Mouse (Mus musculus): ENCODE measurements around the gene Sp100.
"Not testable (repeated sequence)": the region's sequence is repeated elsewhere in the genome, so short reads cannot be mapped to it uniquely, and the experiment has no call there.

Gene Sp100

DNA sequence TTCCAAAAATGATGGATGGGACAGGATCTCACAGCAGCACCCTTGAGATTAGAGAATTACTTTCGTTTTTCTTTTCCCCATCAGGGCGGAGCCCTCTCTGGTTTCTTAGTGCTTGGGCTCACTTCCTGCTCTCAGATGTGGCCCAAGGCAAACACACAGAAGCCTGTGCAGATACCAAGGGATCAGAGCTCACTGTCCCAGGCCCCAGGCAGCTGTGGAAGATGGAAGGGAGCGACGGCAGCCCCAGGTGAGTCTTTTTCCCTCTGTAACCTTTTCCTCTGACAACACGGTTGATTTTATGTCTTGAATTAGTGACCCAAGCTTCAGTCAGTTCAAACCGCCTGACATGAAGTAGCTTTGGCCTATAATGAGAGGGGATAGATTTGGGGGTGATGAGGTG is at the start of gene Sp100:
Gene Sp100 (plus strand): TSS at position 108 of the 400 bp plus-strand sequence.
- peak; percentile 13 for DNase-seq (ENCODE audit: extremely low read depth, low read depth)

DNA sequence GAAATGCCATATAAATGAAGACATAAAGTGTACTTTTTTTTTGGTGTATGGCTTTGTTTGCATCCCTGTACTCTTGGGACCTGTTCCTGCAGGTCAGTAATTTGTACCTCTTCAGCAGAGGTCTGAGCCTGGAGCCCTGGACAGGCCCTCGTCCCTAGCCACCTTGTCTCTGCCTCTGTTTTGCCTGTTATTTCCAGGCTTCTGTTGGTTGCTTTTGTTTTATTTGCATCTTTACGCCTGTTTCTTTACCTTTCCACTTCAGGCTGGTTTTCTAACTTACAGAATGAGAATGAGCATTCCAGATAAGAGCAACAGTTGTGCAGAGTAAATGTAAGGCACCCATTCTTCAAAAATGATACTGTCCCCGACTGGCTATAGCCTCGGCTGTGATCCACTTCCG is 49.7 kb upstream of the Sp100 start, which contains the start of gene Sp140:
Gene Sp140 (plus strand): TSS at position 301 of the 400 bp plus-strand sequence.
- not testable (repeated sequence) for DNase-seq (ENCODE audit: extremely low read depth, low read depth)

- DNase-seq (ENCODE audit: extremely low read depth, low read depth) = peak; percentile 26
Measured at GRCm38 (mm10) chr1:85600794-85601193, 49.0 kb upstream of the Sp100 start.

DNA sequence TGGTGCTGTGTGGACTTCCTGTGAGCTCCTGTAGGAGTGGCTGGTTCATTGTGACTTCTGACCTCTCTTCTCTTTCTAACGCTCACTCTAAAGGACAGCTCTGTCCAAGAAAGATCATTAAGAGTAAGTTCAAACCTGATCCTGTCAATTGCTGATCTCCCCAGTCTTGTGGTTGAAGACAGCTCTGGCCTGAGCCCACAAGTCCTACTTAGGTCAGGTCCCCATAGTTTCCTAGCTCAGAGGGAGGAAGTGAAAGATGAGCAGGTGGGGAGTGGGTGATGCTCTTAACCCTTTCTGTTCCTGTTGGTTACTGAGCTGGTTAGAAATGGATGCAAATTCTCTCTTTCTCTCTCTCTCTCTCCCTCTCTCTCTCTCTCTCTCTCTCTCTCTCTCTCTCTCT is 45.4 kb upstream of the Sp100 start:
- not testable (repeated sequence) for DNase-seq (ENCODE audit: extremely low read depth, low read depth)

GRCm38 (mm10) chr1:85608361-85608760 is 41.4 kb upstream of the Sp100 start:
- not testable (repeated sequence) for DNase-seq (ENCODE audit: extremely low read depth, low read depth)

DNA sequence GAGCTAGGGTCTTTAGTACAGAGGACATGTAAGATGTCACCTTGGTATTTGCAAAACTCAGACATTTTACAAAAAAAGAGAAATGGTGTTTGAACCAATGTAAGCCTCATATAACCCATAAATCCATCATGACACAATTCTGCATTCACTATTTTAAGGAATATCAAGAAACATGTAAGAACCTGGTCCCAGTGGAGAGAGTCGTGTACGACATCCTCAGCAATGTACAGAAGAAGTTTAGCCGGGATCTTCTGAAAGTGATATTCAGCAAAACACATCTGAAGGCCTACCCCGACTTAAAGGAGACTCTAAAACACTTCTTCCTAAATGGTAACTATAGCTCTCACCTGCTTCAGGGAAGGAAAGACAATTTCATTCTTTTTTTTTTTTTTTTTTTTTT is 39.2 kb upstream of the Sp100 start:
- DNase-seq (ENCODE audit: extremely low read depth, low read depth) = not testable (repeated sequence)

GRCm38 (mm10) chr1:85615096-85615495 is 34.7 kb upstream of the Sp100 start:
- not testable (repeated sequence) for DNase-seq (ENCODE audit: extremely low read depth, low read depth)

DNA sequence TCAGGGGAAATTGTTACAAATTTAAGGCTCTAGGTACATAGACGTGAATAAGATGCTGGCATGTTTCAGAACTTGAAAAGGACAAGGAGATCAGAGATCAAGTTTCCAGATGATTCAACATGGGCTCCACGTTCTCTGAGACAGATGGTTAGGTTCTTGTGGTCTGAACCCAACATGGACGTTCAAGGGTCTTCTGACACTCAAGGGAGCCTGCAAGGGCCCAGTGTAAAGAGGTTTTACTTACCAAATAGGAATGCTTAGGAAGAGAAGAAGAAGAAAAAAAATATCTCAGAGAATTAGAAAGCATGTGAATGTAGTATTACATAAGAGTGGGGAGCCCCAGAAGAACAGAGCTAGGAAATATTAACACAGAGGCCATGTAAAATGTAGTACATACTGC is 34.0 kb upstream of the Sp100 start:
- DNase-seq (ENCODE audit: extremely low read depth, low read depth) = not testable (repeated sequence)

GRCm38 (mm10) chr1:85617161-85617560 is 32.6 kb upstream of the Sp100 start:
- DNase-seq (ENCODE audit: extremely low read depth, low read depth) = not testable (repeated sequence)

DNA sequence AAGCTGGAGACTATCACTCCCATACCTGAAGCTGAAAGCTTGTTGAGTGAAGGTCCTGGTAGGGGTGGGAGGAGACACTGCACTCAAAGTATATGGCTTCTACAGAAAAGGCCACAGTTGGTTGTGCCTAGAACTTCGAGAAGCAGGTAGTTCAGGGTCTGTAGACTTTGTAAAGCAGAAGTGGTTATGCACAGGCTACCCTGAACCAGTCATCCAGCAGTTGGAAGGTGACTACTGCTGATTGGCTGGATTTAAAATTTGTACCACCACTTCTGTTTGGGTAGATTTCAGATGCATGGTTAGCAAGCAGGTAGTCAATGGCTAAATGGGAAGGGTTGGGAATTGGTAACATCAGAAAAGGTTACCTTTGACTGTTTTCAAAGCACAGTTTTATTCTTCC is 31.1 kb upstream of the Sp100 start:
- not testable (repeated sequence) for DNase-seq (ENCODE audit: extremely low read depth, low read depth)

- not testable (repeated sequence) for DNase-seq (ENCODE audit: extremely low read depth, low read depth)
Measured at GRCm38 (mm10) chr1:85636936-85637335, 12.9 kb upstream of the Sp100 start.

DNA sequence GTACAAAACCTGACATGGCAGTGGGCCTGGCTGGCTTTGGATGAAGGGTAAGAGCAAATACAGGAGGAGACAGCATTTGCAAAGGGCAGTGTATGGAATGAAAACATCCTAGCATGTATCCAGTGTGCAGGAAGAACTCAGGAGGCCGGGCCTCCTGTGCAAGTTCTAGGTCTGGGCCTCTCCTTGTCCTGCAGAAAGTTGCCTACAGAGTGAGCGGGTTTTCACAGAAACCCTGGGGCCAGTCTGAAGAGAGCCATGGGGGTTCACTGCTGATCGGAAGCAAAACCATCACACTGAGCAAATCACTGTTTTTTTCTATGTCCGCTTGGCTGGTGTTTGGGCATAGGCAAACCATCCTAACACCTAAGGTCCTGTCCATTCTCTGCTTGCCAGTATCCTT is 11.6 kb upstream of the Sp100 start:
- DNase-seq (ENCODE audit: extremely low read depth, low read depth) = not testable (repeated sequence)

GRCm38 (mm10) chr1:85650524-85650923 is 736 bp downstream of the Sp100 start:
- not testable (repeated sequence) for DNase-seq (ENCODE audit: extremely low read depth, low read depth)

DNA sequence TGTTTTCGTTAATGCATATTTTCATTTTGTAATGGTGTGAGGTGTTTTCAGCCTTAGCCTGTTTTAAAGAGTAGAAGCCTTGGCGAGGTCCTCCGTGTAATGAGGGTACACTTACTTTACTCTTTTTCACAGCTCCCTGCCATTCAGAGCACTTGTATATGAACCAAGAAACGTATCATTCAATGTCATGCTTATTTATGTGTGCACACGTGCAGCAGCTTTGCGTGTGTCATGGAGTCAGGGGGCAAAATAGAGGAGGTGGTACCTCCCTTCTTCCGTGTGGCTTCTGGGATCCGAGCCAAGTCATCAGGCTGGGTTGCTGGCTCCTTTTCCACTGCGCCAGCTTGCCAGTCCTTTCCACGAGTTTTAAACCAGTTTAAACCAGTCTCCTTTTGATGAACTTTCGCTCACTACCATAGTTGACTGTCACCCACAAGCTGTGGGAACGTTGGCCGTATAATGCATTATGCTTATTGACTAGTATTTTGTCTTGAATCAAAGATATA is 2.0 kb downstream of the Sp100 start:
- DNase-seq (ENCODE audit: extremely low read depth, low read depth) = not testable (repeated sequence)

GRCm38 (mm10) chr1:85657211-85657610 is 7.4 kb downstream of the Sp100 start:
- DNase-seq (ENCODE audit: extremely low read depth, low read depth) = not testable (repeated sequence)

DNA sequence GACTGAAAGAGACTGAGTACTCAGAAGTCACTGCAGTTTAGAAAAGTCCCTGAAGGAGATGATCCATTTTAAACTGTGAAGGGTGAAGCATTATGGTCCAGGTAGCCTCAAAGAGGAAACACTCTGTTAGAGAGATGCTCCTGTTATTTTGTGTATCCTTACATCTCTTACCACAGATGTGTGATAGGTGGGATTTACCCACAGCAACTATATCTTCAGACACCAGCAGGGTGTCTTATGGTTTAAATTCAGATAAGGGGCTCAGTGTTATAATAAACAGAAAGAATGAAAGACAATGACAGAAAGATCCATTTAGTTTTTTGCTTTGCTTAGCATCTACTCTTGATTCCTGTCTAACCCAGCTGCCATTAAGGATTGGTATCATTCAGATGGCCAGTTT is 14.5 kb downstream of the Sp100 start:
- DNase-seq (ENCODE audit: extremely low read depth, low read depth) = no peak

- no peak for DNase-seq (ENCODE audit: extremely low read depth, low read depth)
Measured at GRCm38 (mm10) chr1:85680226-85680625, 30.4 kb downstream of the Sp100 start.

GRCm38 (mm10) chr1:85686666-85687065 is 36.9 kb downstream of the Sp100 start:
- no peak for DNase-seq (ENCODE audit: extremely low read depth, low read depth)

- no peak for DNase-seq (ENCODE audit: extremely low read depth, low read depth)
Measured at GRCm38 (mm10) chr1:85687346-85687745, 37.6 kb downstream of the Sp100 start.

DNA sequence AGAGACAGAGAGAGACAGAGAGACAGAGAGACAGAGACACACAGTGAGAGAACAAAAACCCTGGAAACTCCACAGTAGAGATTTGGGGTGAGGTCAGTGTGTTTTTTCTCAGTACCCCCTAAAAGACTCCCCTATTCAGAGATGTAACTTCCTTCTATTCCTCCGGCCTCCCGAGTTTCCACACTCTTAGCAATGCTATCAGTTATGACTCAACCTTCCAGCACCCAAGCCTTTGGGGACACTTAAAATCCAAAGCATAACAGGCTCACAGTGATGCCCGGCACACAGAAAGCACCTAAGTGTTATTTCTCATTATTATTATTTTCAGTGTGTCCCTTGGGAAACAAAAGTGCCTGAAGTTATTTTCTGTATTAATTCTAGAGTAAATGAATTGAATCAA is 40.8 kb downstream of the Sp100 start:
- no peak for DNase-seq (ENCODE audit: extremely low read depth, low read depth)

GRCm38 (mm10) chr1:85692281-85692680 is 42.5 kb downstream of the Sp100 start:
- no peak for DNase-seq (ENCODE audit: extremely low read depth, low read depth)

- peak; percentile 82 for DNase-seq (ENCODE audit: extremely low read depth, low read depth)
Measured at GRCm38 (mm10) chr1:85693280-85693679, 43.5 kb downstream of the Sp100 start.

DNA sequence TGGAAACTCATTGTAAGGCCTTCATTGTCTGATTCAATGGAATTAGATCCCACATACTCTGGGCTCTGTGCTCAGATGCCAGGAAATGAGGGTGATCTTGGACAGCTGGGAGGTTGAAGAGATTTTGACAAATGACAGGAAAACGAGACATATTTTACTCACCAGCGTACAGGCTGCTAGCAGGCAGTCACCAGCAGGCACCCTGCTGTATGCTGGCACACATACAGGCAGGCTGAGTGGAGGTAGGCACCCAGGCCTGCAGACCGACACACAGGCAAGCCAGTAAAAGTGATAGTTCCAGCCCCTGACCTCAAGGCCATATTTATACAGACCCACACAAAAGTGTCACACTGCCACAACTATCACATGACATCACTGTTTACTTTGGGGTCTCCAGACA is 45.9 kb downstream of the Sp100 start:
- DNase-seq (ENCODE audit: extremely low read depth, low read depth) = no peak
